Mouse (Mus musculus) cerebellum, adult 9-11 months (tissue): ENCODE measurements at regions not wholly inside any gene's neighbourhood (a gene's known extent, or its start where the extent isn't known, plus 50 kb on each side); places are given as distances from the start of the nearest gene placed in this dataset.
"Not testable (repeated sequence)": the region's sequence is repeated elsewhere in the genome, so short reads cannot be mapped to it uniquely, and the experiment has no call there.

Experiments used
- DNase-seq: peaks from one replicate; pipeline ENCODE4 v3.0.0; 2022

GRCm38 (mm10) chr12:19125541-19125940 lies 611.2 kb downstream of the 5730507C01Rik start:
- no peak for DNase-seq

GRCm38 (mm10) chr12:19175631-19176030 lies 661.3 kb downstream of the 5730507C01Rik start:
- no peak for DNase-seq

- DNase-seq: no peak
Measured at GRCm38 (mm10) chr12:19192396-19192795, 678.1 kb downstream of the 5730507C01Rik start.

- not testable (repeated sequence) for DNase-seq
Measured at GRCm38 (mm10) chr12:19193041-19193440, 678.7 kb downstream of the 5730507C01Rik start.

- not testable (repeated sequence) for DNase-seq
Measured at GRCm38 (mm10) chr12:19223996-19224395, 709.7 kb downstream of the 5730507C01Rik start.

GRCm38 (mm10) chr12:19246731-19247130 lies 707.6 kb upstream of the Gm21863 start:
- DNase-seq: peak; percentile 23

GRCm38 (mm10) chr12:19288271-19288890 lies 665.9 kb upstream of the Gm21863 start:
- DNase-seq: not testable (repeated sequence)

GRCm38 (mm10) chr12:19289038-19289437 lies 665.3 kb upstream of the Gm21863 start:
- not testable (repeated sequence) for DNase-seq

GRCm38 (mm10) chr12:19292068-19292770 lies 662.1 kb upstream of the Gm21863 start:
- not testable (repeated sequence) for DNase-seq
